Mouse (Mus musculus): ENCODE measurements around the gene Spata6.

The Spata6 gene

GRCm38 (mm10) chr4:111719776-111720661, at the start of gene Spata6:
Gene Spata6, plus strand, starts transcription at chr4:111719984.
- DNase-seq = peak; percentile 91

- no peak for DNase-seq
These were observed 49.0 kb upstream of the Spata6 start for GRCm38 (mm10) chr4:111670566-111671421.

- no peak for DNase-seq
These were observed 48.3 kb upstream of the Spata6 start for GRCm38 (mm10) chr4:111671440-111671839.

GRCm38 (mm10) chr4:111673904-111674303, 45.9 kb upstream of the Spata6 start:
- DNase-seq = no peak

DNA sequence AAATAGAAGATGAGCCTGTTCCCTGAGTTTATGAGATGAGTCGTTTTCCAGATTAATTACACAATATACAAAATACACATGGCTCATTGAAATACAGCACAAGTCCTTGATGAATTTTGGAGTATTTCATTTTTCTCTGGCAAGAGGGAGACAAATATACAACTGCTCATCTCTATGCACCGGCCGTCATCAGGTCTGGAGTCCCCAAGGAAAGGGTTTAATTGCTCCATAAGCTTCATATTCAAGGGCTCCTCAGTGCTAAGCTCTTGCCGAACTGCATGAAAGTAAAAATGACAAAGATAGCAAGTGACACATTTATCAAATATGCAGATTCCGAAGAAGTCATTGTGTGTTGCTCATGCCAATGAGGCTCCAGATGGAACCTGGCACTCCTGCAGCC, 37.9 kb upstream of the Spata6 start:
- DNase-seq = no peak

DNA sequence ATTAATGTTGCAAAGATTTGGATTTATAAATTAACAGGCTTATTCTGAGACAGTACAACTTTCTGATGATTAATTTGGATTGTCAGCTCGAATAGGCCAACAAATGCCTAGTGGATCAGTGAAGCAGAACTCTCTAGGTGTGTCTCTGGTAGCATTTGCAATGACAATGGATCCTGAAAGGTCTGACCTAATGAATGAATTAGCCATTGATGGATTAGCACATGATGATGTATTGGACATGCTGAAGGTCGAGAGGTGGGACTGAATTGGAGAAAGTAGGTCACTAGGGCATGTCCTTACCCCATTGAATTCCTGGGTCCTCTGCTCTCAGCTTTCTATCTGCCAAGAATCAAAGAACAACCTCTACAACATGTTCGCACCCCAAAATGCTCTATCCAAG, 37.0 kb upstream of the Spata6 start:
- no peak for DNase-seq

- DNase-seq = no peak
These were observed 35.9 kb upstream of the Spata6 start for GRCm38 (mm10) chr4:111683843-111684242.

GRCm38 (mm10) chr4:111685951-111686350, 33.8 kb upstream of the Spata6 start:
- no peak for DNase-seq

DNA sequence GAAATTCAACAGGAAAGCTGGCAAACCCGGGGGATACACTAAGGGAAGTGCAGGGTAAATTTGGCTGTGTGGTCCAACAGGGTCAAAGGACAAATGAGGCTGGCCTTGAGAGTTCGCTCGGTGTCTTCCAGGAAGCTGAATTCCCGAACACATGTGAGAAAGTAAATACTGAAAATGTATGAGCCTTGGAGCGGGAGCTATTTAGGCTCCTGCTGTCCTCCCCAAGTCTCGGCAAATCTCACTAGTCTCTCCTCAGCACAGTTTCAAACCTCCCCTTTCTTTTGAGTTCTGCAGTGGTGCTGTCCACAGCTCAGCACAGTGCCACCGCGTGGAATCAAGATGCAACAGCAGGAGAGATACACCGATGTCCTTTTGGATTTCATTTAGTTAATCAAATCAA, 32.8 kb upstream of the Spata6 start:
- DNase-seq = peak; percentile 53

- DNase-seq = peak; percentile 85
These were observed 32.2 kb upstream of the Spata6 start for GRCm38 (mm10) chr4:111687613-111688012.

- DNase-seq = no peak
These were observed 28.7 kb upstream of the Spata6 start for GRCm38 (mm10) chr4:111691057-111691543.

DNA sequence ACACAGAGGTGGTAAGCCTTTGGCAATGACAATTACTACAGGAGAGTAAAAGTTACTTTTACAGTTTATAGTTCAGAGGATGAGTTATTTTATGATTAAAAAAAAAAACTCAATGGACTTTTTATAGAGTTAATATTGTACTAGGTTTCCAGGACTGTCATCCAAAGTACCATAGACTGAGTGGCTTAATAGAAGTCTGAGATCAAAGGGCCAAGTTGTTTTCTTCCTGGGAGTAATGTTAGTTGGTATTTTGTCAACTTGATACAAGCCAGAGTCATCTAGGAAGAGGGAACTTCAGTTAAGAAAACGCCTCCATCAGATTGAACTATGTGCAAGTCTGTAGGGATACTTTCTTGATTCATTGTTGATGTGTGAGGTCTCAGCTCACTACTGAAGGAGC, 18.4 kb upstream of the Spata6 start:
- no peak for DNase-seq

GRCm38 (mm10) chr4:111704126-111704525, 15.7 kb upstream of the Spata6 start:
- no peak for DNase-seq

- no peak for DNase-seq
These were observed 14.8 kb upstream of the Spata6 start for GRCm38 (mm10) chr4:111704975-111705374.

GRCm38 (mm10) chr4:111719296-111719695, 488 bp upstream of the Spata6 start:
- DNase-seq = no peak

DNA sequence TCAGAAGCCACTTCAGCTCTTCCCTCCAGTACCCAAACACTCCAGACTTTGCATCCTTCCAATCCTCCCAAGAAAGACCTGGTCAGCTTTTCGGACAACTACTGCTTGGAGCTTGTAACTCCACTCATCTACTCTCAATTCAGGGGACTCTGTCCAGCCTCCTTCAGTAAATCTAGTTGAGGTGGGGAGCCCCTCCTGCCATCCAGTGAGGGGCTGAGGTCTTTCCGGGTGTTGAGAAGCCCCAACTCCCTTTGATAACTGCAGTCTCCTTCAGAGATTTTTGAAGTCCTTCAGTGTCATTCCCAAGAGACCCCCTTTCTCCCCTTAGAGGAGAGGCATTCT, 849 bp downstream of the Spata6 start:
- peak; percentile 4 for DNase-seq

DNA sequence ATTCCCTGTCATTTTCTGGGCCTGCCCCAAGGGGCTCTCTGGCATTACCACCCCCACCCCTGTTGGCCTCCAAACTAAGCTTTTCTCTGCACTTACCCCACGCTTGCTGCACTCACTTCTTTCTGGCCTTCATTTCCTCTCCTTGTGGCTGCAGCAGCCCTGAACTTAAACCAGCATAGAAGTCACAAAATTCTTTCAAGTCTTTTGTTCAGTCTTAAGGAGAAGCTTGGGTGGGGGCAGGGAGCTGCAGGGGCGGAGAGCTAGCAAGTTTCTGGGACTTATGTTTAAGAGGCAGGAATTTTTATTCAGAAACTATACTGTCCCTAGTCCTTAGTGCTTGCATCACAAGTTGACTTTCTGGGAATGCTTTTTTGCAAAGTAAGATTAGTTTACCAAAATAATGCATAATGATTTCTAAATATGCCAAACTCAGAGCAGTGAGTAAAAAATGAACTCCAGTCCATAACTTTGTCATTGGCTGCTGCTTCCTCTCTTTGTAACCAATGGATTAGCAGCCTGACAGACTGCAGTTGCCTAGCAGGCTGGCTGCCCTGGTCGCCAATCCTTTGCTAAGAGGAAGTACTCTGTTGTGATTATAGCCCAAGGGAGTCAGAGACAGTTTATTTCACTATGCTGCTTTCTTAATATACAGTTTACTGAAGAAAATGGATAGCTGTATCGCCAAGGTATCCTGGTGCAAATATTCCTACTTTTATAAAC, 1.5 kb downstream of the Spata6 start:
- no peak for DNase-seq

DNA sequence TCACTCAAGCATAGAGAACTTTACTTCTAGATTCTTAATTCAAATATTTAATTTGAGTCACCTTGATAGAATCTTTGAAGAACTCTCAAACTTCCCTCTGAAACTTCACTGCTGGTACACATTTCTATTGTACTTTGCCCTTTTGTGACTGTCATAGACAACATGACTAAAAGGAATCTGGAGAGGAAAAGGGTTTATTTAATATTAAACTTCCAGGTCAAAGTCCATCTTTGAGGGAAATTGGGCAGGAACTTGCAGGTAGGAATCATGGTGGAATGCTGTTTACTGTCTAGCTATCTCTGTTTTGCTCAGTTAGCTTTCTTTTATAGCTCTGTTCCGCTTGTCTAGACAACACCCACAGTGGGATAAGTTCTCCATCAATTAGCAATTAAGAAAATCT, 17.8 kb downstream of the Spata6 start:
- DNase-seq = no peak

- no peak for DNase-seq
These were observed 60.7 kb downstream of the Spata6 start for GRCm38 (mm10) chr4:111780533-111780932.

DNA sequence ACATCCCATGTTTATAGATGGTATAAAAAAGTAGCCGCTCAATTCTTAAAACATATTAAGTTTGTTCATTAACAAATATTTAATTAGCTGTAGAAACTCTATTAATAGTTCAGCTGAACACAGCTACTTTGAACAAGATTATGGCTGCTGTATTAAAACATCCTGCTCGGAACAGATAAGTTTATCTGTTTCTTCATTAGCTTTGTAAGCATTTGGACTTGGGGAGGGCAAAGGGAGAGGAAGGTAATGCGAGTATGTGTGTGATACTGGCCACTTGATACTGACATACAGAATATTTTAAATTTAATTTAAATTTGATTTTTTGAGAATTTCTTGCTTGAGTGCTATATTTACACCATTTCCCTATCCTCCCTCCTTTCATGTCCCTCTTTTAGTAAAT, 80.1 kb downstream of the Spata6 start:
- no peak for DNase-seq

DNA sequence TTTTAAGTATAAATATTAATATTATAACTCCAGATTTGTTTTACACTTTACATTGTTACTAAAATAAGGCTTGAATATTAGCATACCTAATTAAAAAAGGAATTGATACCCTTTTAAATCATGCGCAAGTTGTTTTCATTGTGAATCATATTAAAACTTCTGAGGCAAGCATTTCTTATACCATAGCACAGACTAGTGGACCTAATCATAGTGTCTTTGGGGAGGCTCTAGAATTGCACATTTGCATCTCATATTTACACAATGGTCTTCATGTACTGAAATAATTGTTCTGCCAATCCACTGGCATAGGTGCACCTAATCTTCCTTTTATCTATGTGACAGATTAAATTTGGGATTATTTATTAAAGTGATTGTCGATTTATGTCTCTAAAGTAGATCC, 83.4 kb downstream of the Spata6 start:
- DNase-seq = no peak

DNA sequence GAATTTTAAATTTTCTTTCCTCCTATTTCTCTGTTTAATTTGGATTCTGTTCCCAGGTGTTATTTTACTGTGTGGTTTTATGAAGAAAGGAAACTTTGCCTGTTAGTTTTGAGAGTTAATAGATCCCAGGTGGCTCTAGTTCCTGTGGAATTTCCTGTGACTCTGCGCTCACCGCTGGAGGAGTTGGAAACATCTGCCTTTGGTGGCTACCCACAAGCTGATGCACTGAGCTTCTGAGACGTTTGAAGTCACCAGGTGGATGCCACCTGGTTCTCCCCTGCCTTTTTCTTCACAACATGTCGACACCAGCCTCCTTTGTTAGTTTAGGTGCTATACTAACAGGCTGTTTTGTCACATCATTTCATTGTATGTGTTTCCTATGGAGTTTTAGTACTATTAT, 97.7 kb downstream of the Spata6 start:
- no peak for DNase-seq

DNA sequence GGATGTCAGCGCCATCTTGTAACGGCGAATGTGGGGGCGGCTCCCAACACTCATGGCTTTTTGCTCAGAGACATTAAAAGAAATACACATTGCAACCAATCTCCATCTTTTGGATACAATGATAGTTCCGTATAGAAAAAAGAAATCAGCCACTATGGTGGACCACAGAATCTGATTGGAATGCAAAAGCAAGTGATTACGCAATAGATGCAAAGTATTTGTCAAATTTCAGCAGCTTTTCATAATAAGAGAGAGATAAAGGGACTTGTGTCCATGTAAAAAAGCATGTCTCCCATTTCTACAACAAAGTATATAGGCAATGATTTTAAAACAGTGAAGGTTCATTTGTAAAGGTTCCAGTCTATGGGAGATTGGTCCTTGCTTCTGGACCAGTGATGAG, 119.1 kb downstream of the Spata6 start:
- DNase-seq = no peak

All from kidney, adult 18-20 months (tissue).